Mouse (Mus musculus): ENCODE measurements around the gene Trp73. TPM values are rescaled to one million over a fixed set of nuclear protein-coding genes. Genes with fewer than 3 reads are reported as not detected.

Trp73 gene
- total RNA-seq, 1 experiment = 2.6 TPM

GRCm38 (mm10) chr4:154160538-154161390 lies 20.8 kb upstream of the Trp73 start, which contains the start of gene Tprgl:
TSS of gene Tprgl (minus strand) at chr4:154160666.
- in situ Hi-C loops (cut with MboI; ENCODE audit: low sequenced_read_pairs in 2 of 2, unreplicated experiment in 2 of 2) = loop anchor here in 1 of 2 experiments (5.0 kb wide), 1 partner anchor 47 kb away; no protein-coding TSS in a partner anchor
- Histone ChIP-seq H3K9me3 (ENCODE audit: control insufficient read depth, insufficient read depth, low read depth, low read length) (no peaks in the 10 kb centered on the region), H3K9ac (ENCODE audit: insufficient read depth, low read depth, low read length, poor library complexity, severe bottlenecking) (peak within 1 kb of the TSS; percentile 89), H3K4me3 (ENCODE audit: insufficient read depth in 1 of 2, low read depth in 1 of 2, low read length in 2 of 2, poor library complexity in 1 of 2, severe bottlenecking in 1 of 2) (peak within 1 kb of the TSS; percentile 86 to 99), H3K27ac (ENCODE audit: insufficient read depth, low read depth, low read length, poor library complexity, severe bottlenecking) (peak within 1 kb of the TSS; percentile 20; the same call in 1 of the 2 replicates), H3K4me1 (ENCODE audit: control insufficient read depth in 2 of 2, insufficient read depth in 2 of 2, low read length in 2 of 2, poor library complexity in 1 of 2) (peaks cover 0 to 6% of the 10 kb centered on the region in 2 experiments; a peak in 1 of 4 replicates), H3K36me3 (ENCODE audit: control insufficient read depth, insufficient read depth, low read length, poor library complexity, severe bottlenecking) (peaks cover 28% of the 10 kb centered on the region)
- DNase-seq (ENCODE audit: low read depth, low spot score) = peak; percentile 86
- TF ChIP-seq ZNF384 (IDR thresholded peaks at IDR 0.05; ENCODE audit: low read depth, low read length) (peak; percentile 98), CHD2 (IDR thresholded peaks at IDR 0.05; ENCODE audit: low read depth, low read length) (peak; percentile 71), HCFC1 (IDR thresholded peaks at IDR 0.05; ENCODE audit: borderline replicate concordance, insufficient read depth, low read length) (no peak), ZC3H11A (IDR thresholded peaks at IDR 0.05; ENCODE audit: borderline replicate concordance, low read depth, low read length) (no peak), MAFK (IDR thresholded peaks at IDR 0.05; ENCODE audit: insufficient read depth, low read depth, low read length) (0 out of 2 replicates have a peak, but pooled peaks have one; percentile 19)

GRCm38 (mm10) chr4:154159961-154160537 lies 20.0 kb upstream of the Trp73 start:
- DNase-seq (ENCODE audit: low read depth, low spot score) = no peak
- Histone ChIP-seq H3K36me3 (ENCODE audit: control insufficient read depth, insufficient read depth, low read length, poor library complexity, severe bottlenecking) (peaks cover 28% of the 10 kb centered on the region), H3K9ac (ENCODE audit: insufficient read depth, low read depth, low read length, poor library complexity, severe bottlenecking) (peak overlapping the region; percentile 89), H3K4me1 (ENCODE audit: control insufficient read depth in 2 of 2, insufficient read depth in 2 of 2, low read length in 2 of 2, poor library complexity in 1 of 2) (peaks cover 0 to 6% of the 10 kb centered on the region in 2 experiments; a peak in 1 of 4 replicates), H3K27ac (ENCODE audit: insufficient read depth, low read depth, low read length, poor library complexity, severe bottlenecking) (no peak overlapping the region), H3K9me3 (ENCODE audit: control insufficient read depth, insufficient read depth, low read depth, low read length) (no peaks in the 10 kb centered on the region), H3K4me3 (ENCODE audit: insufficient read depth in 1 of 2, low read depth in 1 of 2, low read length in 2 of 2, poor library complexity in 1 of 2, severe bottlenecking in 1 of 2) (peak overlapping the region; percentile 86 to 99)
- in situ Hi-C loops (cut with MboI; ENCODE audit: low sequenced_read_pairs in 2 of 2, unreplicated experiment in 2 of 2) = loop anchor here in 1 of 2 experiments (5.0 kb wide), 1 partner anchor 47 kb away; no protein-coding TSS in a partner anchor
- TF ChIP-seq ZC3H11A (IDR thresholded peaks at IDR 0.05; ENCODE audit: borderline replicate concordance, low read depth, low read length) (no peak), ZNF384 (IDR thresholded peaks at IDR 0.05; ENCODE audit: low read depth, low read length) (no peak), HCFC1 (IDR thresholded peaks at IDR 0.05; ENCODE audit: borderline replicate concordance, insufficient read depth, low read length) (no peak), MAFK (IDR thresholded peaks at IDR 0.05; ENCODE audit: insufficient read depth, low read depth, low read length) (no peak), CHD2 (IDR thresholded peaks at IDR 0.05; ENCODE audit: low read depth, low read length) (no peak)

- H3K4me3 ChIP-seq (ENCODE audit: insufficient read depth in 1 of 2, low read depth in 1 of 2, low read length in 2 of 2, poor library complexity in 1 of 2, severe bottlenecking in 1 of 2) = no peak overlapping the region
- TF ChIP-seq ZNF384 (IDR thresholded peaks at IDR 0.05; ENCODE audit: low read depth, low read length) (no peak), ZC3H11A (IDR thresholded peaks at IDR 0.05; ENCODE audit: borderline replicate concordance, low read depth, low read length) (0 out of 2 replicates have a peak, but pooled peaks have one; percentile 8), CHD2 (IDR thresholded peaks at IDR 0.05; ENCODE audit: low read depth, low read length) (no peak), MAFK (IDR thresholded peaks at IDR 0.05; ENCODE audit: insufficient read depth, low read depth, low read length) (no peak), HCFC1 (IDR thresholded peaks at IDR 0.05; ENCODE audit: borderline replicate concordance, insufficient read depth, low read length) (no peak)
- no peak overlapping the region for H3K9ac ChIP-seq (ENCODE audit: insufficient read depth, low read depth, low read length, poor library complexity, severe bottlenecking)
- peak; percentile 84 for DNase-seq (ENCODE audit: low read depth, low spot score)
- in situ Hi-C loops (cut with MboI; ENCODE audit: low sequenced_read_pairs in 2 of 2, unreplicated experiment in 2 of 2) = no loop called here
- H3K36me3 ChIP-seq (ENCODE audit: control insufficient read depth, insufficient read depth, low read length, poor library complexity, severe bottlenecking) = peaks cover 28% of the 10 kb centered on the region
- no peaks in the 10 kb centered on the region for H3K9me3 ChIP-seq (ENCODE audit: control insufficient read depth, insufficient read depth, low read depth, low read length)
- peaks cover 0 to 6% of the 10 kb centered on the region in 2 experiments; a peak in 1 of 4 replicates for H3K4me1 ChIP-seq (ENCODE audit: control insufficient read depth in 2 of 2, insufficient read depth in 2 of 2, low read length in 2 of 2, poor library complexity in 1 of 2)
- no peak overlapping the region for H3K27ac ChIP-seq (ENCODE audit: insufficient read depth, low read depth, low read length, poor library complexity, severe bottlenecking)
Observed at GRCm38 (mm10) chr4:154159002-154159401, 19.0 kb upstream of the Trp73 start.

GRCm38 (mm10) chr4:154157970-154158662 lies 18.1 kb upstream of the Trp73 start:
- TF ChIP-seq CHD2 (IDR thresholded peaks at IDR 0.05; ENCODE audit: low read depth, low read length) = no peak
- TF ChIP-seq ZNF384 (IDR thresholded peaks at IDR 0.05; ENCODE audit: low read depth, low read length) = no peak
- no peak for TF ChIP-seq ZC3H11A (IDR thresholded peaks at IDR 0.05; ENCODE audit: borderline replicate concordance, low read depth, low read length)
- no peak for TF ChIP-seq HCFC1 (IDR thresholded peaks at IDR 0.05; ENCODE audit: borderline replicate concordance, insufficient read depth, low read length)
- no peak for TF ChIP-seq MAFK (IDR thresholded peaks at IDR 0.05; ENCODE audit: insufficient read depth, low read depth, low read length)
- in situ Hi-C loops (cut with MboI; ENCODE audit: low sequenced_read_pairs in 2 of 2, unreplicated experiment in 2 of 2) = no loop called here
- H3K36me3 ChIP-seq (ENCODE audit: control insufficient read depth, insufficient read depth, low read length, poor library complexity, severe bottlenecking) = peaks cover 28% of the 10 kb centered on the region

More at GRCm38 (mm10) chr4:154157970-154158662, 18.1 kb upstream of the Trp73 start:
- Histone ChIP-seq H3K9me3 (ENCODE audit: control insufficient read depth, insufficient read depth, low read depth, low read length) (no peaks in the 10 kb centered on the region), H3K4me1 (ENCODE audit: control insufficient read depth in 2 of 2, insufficient read depth in 2 of 2, low read length in 2 of 2, poor library complexity in 1 of 2) (peaks cover 0 to 6% of the 10 kb centered on the region in 2 experiments; a peak in 1 of 4 replicates), H3K27ac (ENCODE audit: insufficient read depth, low read depth, low read length, poor library complexity, severe bottlenecking) (no peak overlapping the region), H3K4me3 (ENCODE audit: insufficient read depth in 1 of 2, low read depth in 1 of 2, low read length in 2 of 2, poor library complexity in 1 of 2, severe bottlenecking in 1 of 2) (no peak overlapping the region), H3K9ac (ENCODE audit: insufficient read depth, low read depth, low read length, poor library complexity, severe bottlenecking) (no peak overlapping the region)
- no peak for DNase-seq (ENCODE audit: low read depth, low spot score)
